Mouse (Mus musculus) midbrain, embryonic 10.5 days (tissue): Measurements from ENCODE around the gene Ctnnal1. TPM values are rescaled to one million over a fixed set of nuclear protein-coding genes. Genes with fewer than 3 reads are reported as not detected.

Experiments used
- DNase-seq: peaks from one replicate; pipeline ENCODE4 v3.0.0-alpha.2; 2017; ENCODE audit warnings: low spot score
- H3K27ac ChIP-seq: fragments of 300-500 bp; sonication (generic); replicated peaks from 2 replicates; pipeline ENCODE4 v1.5.1; 2016; ENCODE audit warnings: mild to moderate bottlenecking
- H3K27me3 ChIP-seq: fragments of 300-500 bp; sonication (generic); 2 replicates; pipeline ENCODE4 v1.6.1; 2016; ENCODE audit warnings: low read depth, mild to moderate bottlenecking; ENCODE audit not compliant: poor library complexity, severe bottlenecking
- H3K36me3 ChIP-seq: fragments of 300-500 bp; sonication (generic); 2 replicates; pipeline ENCODE4 v1.6.1; 2016; ENCODE audit warnings: mild to moderate bottlenecking, moderate library complexity
- H3K4me1 ChIP-seq: fragments of 300-500 bp; sonication (generic); 2 replicates; pipeline ENCODE4 v1.6.1; 2016
- H3K4me3 ChIP-seq: fragments of 300-500 bp; sonication (generic); 2 replicates; pipeline ENCODE4 v1.5.1; 2016; ENCODE audit warnings: mild to moderate bottlenecking, moderate library complexity
- H3K9me3 ChIP-seq: fragments of 300-500 bp; sonication (generic); replicated peaks from 2 replicates; pipeline ENCODE4 v1.6.1; 2016; ENCODE audit warnings: mild to moderate bottlenecking
- WGBS: fragments of 180-500 bp; shearing (Covaris S2); methylation state at CpG from one replicate; pipeline ENCODE4 v1.1.7; 2016; 5-methylcytosine and 5-hydroxymethylcytosine counted together
- polyA plus RNA-seq: library from polyadenylated mRNA; unstranded; fragments of >200 nt; fragmentation: Nextera tagmentation; extraction: Ambion mirVana; gene quantifications from 2 replicates; pipeline ENCODE4 v1.2.1, GENCODE M21; 2016

The Ctnnal1 gene
- polyA plus RNA-seq, 1 experiment from 2014 or later: 29.6 TPM

GRCm38 (mm10) chr4:56824231-56824630 lies 40.8 kb downstream of the Ctnnal1 start:
- WGBS: 92% methylated on average over 9 of the region's 9 CpGs

DNA sequence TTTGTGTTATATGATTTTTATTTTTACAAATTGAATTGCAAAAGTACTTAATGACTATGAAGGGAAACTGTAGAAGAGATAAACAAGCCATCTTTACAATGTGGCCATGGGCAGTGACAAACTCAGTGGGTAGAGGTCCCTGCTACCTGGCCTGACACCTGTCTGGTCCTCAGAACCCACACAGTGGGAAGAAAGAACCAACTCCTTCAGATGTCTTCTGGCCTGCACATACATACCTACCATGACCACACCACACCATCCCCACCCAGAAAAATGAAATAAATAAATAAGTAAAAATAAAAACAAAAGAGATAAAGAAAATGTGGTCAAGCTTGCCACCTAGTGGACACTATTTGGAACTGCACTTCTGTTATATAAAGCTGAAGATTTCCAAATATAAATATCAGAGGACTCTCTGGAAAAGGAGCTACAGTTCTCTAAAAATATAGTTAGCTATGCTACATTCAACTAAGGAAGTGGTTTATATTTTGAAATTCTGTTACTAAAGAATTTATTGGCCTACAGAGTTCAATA lies 44.9 kb downstream of the Ctnnal1 start:
- no peak overlapping the region for H3K4me3 ChIP-seq
- DNase-seq: no peak
- no peaks in the 10 kb centered on the region for H3K4me1 ChIP-seq
- H3K27me3 ChIP-seq: no peaks in the 10 kb centered on the region
- no peaks in the 10 kb centered on the region for H3K9me3 ChIP-seq
- peaks cover 26% of the 10 kb centered on the region for H3K36me3 ChIP-seq
- no peak overlapping the region for H3K27ac ChIP-seq

More at GRCm38 (mm10) chr4:56824231-56824630, 40.8 kb downstream of the Ctnnal1 start:
- Histone ChIP-seq H3K9me3 (no peaks in the 10 kb centered on the region), H3K27me3 (no peaks in the 10 kb centered on the region), H3K4me3 (no peak overlapping the region), H3K36me3 (peaks cover 47% of the 10 kb centered on the region), H3K4me1 (no peaks in the 10 kb centered on the region), H3K27ac (no peak overlapping the region)
- no peak for DNase-seq

DNA sequence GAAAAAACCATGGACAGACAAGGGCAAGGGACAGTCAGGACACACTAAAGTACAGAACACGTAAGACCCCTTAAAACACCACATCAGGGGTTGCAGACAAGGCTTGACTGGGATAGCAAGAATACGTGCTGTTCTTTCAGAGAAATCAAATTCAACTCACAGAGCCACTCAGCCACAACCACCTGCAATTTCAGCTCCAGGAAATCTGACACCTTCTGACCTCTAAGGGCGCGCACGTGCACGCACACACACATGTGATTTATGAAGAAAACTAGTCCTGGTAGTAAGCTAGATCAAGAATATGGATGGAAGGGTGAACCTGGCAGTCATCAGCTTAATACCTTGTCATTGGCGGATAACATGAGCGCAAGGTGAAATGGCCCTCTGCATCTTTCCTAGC lies 49.9 kb downstream of the Ctnnal1 start:
- Histone ChIP-seq H3K4me3 (no peak overlapping the region), H3K27me3 (no peaks in the 10 kb centered on the region), H3K36me3 (peaks cover 23% of the 10 kb centered on the region), H3K9me3 (no peaks in the 10 kb centered on the region), H3K27ac (no peak overlapping the region), H3K4me1 (0 out of 2 replicates have a peak, but pooled peaks cover 4% of the 10 kb centered on the region)
- WGBS: 93% methylated on average over 8 of the region's 8 CpGs
- no peak for DNase-seq

DNA sequence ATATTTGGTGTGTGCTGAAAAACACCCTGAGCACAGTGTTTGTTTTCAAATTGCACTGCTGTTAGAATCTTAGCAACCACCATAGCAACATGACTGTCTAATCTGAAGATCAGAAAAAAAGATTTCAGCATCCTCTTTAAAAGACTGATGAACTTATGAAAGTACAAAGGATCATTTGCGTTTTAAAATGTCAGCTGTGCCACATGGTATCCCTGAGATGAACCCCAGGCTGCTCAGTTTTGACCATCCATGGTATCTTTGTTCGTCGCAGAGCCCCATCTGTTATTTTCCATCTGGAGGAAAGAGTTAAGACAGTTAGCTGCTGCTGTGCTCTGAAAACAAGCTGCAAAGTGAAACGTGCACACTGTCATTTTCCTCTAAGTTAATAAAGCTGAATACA lies 52.9 kb downstream of the Ctnnal1 start:
- Histone ChIP-seq H3K27me3 (no peaks in the 10 kb centered on the region), H3K36me3 (peaks cover 35% of the 10 kb centered on the region)
- 82% methylated on average over 4 of the region's 4 CpGs for WGBS

DNA sequence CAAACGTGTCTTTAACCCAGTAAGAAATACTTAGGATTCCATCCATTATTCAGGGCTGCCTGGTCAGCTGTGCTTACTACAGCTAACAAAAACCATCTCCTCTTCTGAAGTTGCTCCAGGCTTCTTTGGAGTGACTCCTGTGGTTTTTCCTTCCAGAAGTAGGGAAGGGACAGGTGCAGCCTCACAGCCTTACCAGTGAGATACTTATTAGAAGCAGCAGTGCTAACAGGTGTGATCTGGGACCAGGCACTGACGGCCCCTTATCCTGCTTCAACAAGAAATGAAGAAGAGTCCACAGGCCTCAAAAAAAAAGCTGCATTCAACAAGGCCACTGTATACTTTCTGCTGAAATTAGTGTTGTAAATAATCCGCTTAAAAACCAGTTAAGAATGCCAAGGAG lies 53.3 kb downstream of the Ctnnal1 start:
- Histone ChIP-seq H3K36me3 (peaks cover 40% of the 10 kb centered on the region), H3K4me1 (0 out of 2 replicates have a peak, but pooled peaks cover 4% of the 10 kb centered on the region), H3K27me3 (no peaks in the 10 kb centered on the region), H3K27ac (no peak overlapping the region), H3K9me3 (no peaks in the 10 kb centered on the region), H3K4me3 (no peak overlapping the region)
- no peak for DNase-seq
- WGBS: 66% methylated on average over 3 of the region's 3 CpGs

More for the DNA sequence above, 52.9 kb downstream of the Ctnnal1 start:
- H3K9me3 ChIP-seq: no peaks in the 10 kb centered on the region
- H3K4me1 ChIP-seq: 0 out of 2 replicates have a peak, but pooled peaks cover 4% of the 10 kb centered on the region
- H3K4me3 ChIP-seq: no peak overlapping the region
- H3K27ac ChIP-seq: no peak overlapping the region
- DNase-seq: no peak

DNA sequence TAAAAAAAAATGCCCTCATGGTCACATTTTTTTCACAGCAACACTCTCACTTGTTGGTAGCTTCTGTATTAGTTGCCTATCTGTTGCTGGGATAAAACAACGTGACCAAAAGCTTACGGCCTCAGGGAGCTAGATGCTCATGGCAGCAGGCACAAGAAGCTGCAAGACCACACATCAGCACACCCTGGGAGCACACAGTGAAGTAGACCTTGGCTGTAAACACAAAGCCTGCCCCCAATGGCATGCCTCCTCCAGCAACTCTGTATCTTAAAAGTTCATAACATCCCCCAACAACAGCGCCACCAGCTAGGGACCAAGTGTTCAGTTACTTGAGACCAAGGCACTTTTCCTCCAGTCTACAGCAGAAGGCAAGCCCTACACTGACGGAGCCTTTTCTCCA lies 55.9 kb downstream of the Ctnnal1 start:
- no peak for DNase-seq
- H3K27me3 ChIP-seq: no peaks in the 10 kb centered on the region
- H3K4me3 ChIP-seq: no peak overlapping the region
- 83% methylated on average over 4 of the region's 4 CpGs for WGBS
- H3K36me3 ChIP-seq: peaks cover 58% of the 10 kb centered on the region
- no peak overlapping the region for H3K27ac ChIP-seq
- peaks cover 7% of the 10 kb centered on the region; the same call in 1 of the 2 replicates for H3K4me1 ChIP-seq
- H3K9me3 ChIP-seq: no peaks in the 10 kb centered on the region

DNA sequence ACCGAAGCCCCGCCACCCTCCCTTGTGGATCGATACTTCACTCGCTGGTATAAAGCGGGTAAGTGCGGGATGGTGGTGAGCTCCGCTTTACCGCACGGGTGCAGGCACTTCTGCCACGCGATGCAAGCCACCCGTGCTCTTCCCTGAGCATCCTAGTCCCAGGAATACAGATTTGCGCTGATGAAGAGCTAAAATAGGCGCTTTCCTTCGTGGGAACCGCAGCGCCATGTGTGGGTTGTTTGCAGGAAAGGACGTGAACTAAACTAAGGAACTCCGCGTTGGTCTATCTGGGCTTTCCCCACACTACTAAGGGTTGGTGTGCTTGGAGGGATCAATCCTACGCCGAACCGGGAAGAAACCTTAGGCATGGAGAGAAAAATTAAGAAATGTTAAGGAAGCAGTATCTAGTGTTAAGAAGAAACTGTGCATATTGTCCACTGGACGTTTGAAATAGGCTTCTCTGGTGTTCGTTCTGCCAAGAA lies 62.3 kb downstream of the Ctnnal1 start:
- H3K36me3 ChIP-seq: peaks cover 64% of the 10 kb centered on the region
- 2% methylated on average over 25 of the region's 25 CpGs for WGBS
- no peaks in the 10 kb centered on the region for H3K27me3 ChIP-seq
- no peak for DNase-seq
- no peaks in the 10 kb centered on the region for H3K9me3 ChIP-seq
- H3K4me1 ChIP-seq: peaks cover 29% of the 10 kb centered on the region
- H3K4me3 ChIP-seq: peak overlapping the region; percentile 97
- H3K27ac ChIP-seq: peak overlapping the region; percentile 94

DNA sequence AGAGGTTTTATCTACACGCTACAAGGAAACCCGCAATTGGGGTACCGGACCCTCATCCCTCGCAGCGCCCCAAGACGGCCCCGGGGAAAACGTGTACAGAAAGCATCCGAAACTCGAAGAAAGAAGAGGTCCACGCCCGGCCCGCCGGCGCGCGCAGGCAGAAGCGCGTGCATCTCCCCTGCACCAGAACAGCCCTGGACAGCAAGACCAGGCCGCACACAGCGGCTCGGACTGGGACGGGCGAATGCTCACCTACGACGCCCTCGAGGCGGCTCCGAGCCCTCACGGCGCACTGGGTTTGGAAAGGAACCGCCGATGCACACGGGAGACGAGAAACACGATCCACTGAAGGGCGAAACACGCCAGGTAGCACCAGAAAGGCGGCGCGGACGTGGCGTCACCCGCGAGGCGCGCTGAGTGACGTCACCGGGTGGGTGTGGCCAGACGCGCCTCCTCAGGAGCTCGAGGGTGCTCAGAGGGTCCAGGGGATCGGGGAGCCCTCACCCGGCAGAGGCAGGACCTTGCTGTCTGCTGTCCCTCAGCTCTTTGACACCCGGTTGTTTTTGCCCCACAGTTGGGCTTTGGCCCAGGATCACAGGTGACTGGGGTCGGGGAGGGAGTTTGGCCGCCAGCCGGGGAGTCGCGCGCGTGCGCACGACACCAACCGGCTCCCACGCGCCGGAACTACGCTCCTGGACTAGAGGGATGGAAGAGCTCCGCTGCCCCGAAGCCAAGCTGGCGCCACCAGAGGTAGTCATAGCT lies 62.9 kb downstream of the Ctnnal1 start, which contains the start of the genes Elp1 and Fam206a:
Elp1 (minus strand) TSS at position 425 of the 762 bp plus-strand sequence.
Fam206a (plus strand) TSS at position 439 of the 762 bp plus-strand sequence.
- WGBS: under 1% methylated on average over 72 of the region's 72 CpGs
- peaks cover 29% of the 10 kb centered on the region for H3K4me1 ChIP-seq
- peak; percentile 93 for DNase-seq
- peak within 1 kb of the TSS; percentile 97 for H3K4me3 ChIP-seq
- peaks cover 64% of the 10 kb centered on the region for H3K36me3 ChIP-seq
- H3K27me3 ChIP-seq: no peaks in the 10 kb centered on the region
- H3K27ac ChIP-seq: peak within 1 kb of the TSS; percentile 94
- no peaks in the 10 kb centered on the region for H3K9me3 ChIP-seq

- Histone ChIP-seq H3K9me3 (no peaks in the 10 kb centered on the region), H3K4me3 (no peak overlapping the region), H3K4me1 (no peaks in the 10 kb centered on the region), H3K36me3 (peaks cover 94% of the 10 kb centered on the region), H3K27me3 (no peaks in the 10 kb centered on the region), H3K27ac (no peak overlapping the region)
- WGBS: 54% methylated on average over 1 of the region's 1 CpGs
- no peak for DNase-seq
These were observed 73.6 kb downstream of the Ctnnal1 start for GRCm38 (mm10) chr4:56791373-56791772.

DNA sequence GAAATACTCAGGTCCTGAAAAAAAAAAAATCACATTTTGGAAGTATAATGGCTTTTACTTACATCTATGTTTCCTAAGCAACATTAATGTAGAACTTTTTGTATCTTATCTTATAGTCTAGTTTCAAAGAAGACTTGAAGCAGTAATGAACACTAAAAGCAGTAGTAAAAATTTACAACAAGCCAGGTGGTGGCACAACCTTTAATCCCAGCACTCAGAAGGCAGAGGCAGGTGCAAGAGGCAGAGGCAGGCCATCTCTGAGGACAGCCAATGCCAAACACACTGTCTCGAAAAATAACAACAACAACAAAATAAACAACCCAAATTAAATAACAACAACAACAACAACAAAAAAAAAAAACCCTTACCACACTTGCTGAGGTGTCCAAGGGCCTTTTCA lies 93.9 kb downstream of the Ctnnal1 start:
- peaks cover 100% of the 10 kb centered on the region for H3K36me3 ChIP-seq
- no peaks in the 10 kb centered on the region for H3K27me3 ChIP-seq
- DNase-seq: no peak
- no peaks in the 10 kb centered on the region for H3K4me1 ChIP-seq
- H3K9me3 ChIP-seq: no peaks in the 10 kb centered on the region
- 63% methylated on average over 1 of the region's 1 CpGs for WGBS
- H3K4me3 ChIP-seq: no peak overlapping the region
- no peak overlapping the region for H3K27ac ChIP-seq

- DNase-seq: no peak
- 93% methylated on average over 7 of the region's 7 CpGs for WGBS
- peaks cover 100% of the 10 kb centered on the region for H3K36me3 ChIP-seq
These were observed 96.1 kb downstream of the Ctnnal1 start for GRCm38 (mm10) chr4:56768913-56769312.

GRCm38 (mm10) chr4:56767861-56768284 lies 97.1 kb downstream of the Ctnnal1 start:
- no peak for DNase-seq
- Histone ChIP-seq H3K4me1 (no peaks in the 10 kb centered on the region), H3K27ac (no peak overlapping the region), H3K36me3 (peaks cover 100% of the 10 kb centered on the region), H3K27me3 (no peaks in the 10 kb centered on the region), H3K9me3 (no peaks in the 10 kb centered on the region), H3K4me3 (no peak overlapping the region)
- WGBS: 81% methylated on average over 5 of the region's 5 CpGs

More at GRCm38 (mm10) chr4:56768913-56769312, 96.1 kb downstream of the Ctnnal1 start:
- no peaks in the 10 kb centered on the region for H3K4me1 ChIP-seq
- H3K4me3 ChIP-seq: no peak overlapping the region
- H3K27ac ChIP-seq: no peak overlapping the region
- H3K27me3 ChIP-seq: no peaks in the 10 kb centered on the region
- no peaks in the 10 kb centered on the region for H3K9me3 ChIP-seq
